Mouse (Mus musculus): ENCODE measurements around the gene Golga2.
"Not testable (repeated sequence)": the region's sequence is repeated elsewhere in the genome, so short reads cannot be mapped to it uniquely, and the experiment has no call there.

Gene Golga2

GRCm38 (mm10) chr2:32288371-32288931, 1.3 kb downstream of the Golga2 start:
- no peak for DNase-seq (ENCODE audit: low spot score)

- DNase-seq (ENCODE audit: low spot score): no peak
Observed at GRCm38 (mm10) chr2:32289578-32289977, 2.4 kb downstream of the Golga2 start.

- no peak for DNase-seq (ENCODE audit: low spot score)
Observed at GRCm38 (mm10) chr2:32294348-32294747, 7.2 kb downstream of the Golga2 start.

- DNase-seq (ENCODE audit: low spot score): no peak
Observed at GRCm38 (mm10) chr2:32295285-32295684, 8.1 kb downstream of the Golga2 start.

- not testable (repeated sequence) for DNase-seq (ENCODE audit: low spot score)
Observed at GRCm38 (mm10) chr2:32295842-32296241, 8.7 kb downstream of the Golga2 start.

GRCm38 (mm10) chr2:32299469-32299868, 12.3 kb downstream of the Golga2 start:
- no peak for DNase-seq (ENCODE audit: low spot score)

GRCm38 (mm10) chr2:32302952-32303351, 15.8 kb downstream of the Golga2 start:
- no peak for DNase-seq (ENCODE audit: low spot score)

GRCm38 (mm10) chr2:32304145-32304832, 17.1 kb downstream of the Golga2 start:
- DNase-seq (ENCODE audit: low spot score): no peak

GRCm38 (mm10) chr2:32305668-32306067, 18.5 kb downstream of the Golga2 start:
- no peak for DNase-seq (ENCODE audit: low spot score)

GRCm38 (mm10) chr2:32306176-32306575, 19.0 kb downstream of the Golga2 start:
- DNase-seq (ENCODE audit: low spot score): no peak

- no peak for DNase-seq (ENCODE audit: low spot score)
Observed at GRCm38 (mm10) chr2:32307247-32307798, 20.1 kb downstream of the Golga2 start.

- DNase-seq (ENCODE audit: low spot score): no peak
Observed at GRCm38 (mm10) chr2:32307941-32308760, 21.0 kb downstream of the Golga2 start.

GRCm38 (mm10) chr2:32308870-32309568, 21.8 kb downstream of the Golga2 start:
- DNase-seq (ENCODE audit: low spot score): no peak

GRCm38 (mm10) chr2:32310096-32310845, 23.1 kb downstream of the Golga2 start:
- no peak for DNase-seq (ENCODE audit: low spot score)

GRCm38 (mm10) chr2:32311443-32312317, 24.5 kb downstream of the Golga2 start:
- no peak for DNase-seq (ENCODE audit: low spot score)

GRCm38 (mm10) chr2:32312318-32312964, 25.3 kb downstream of the Golga2 start:
- peak; percentile 82 for DNase-seq (ENCODE audit: low spot score)

GRCm38 (mm10) chr2:32314831-32315230, 27.6 kb downstream of the Golga2 start:
- DNase-seq (ENCODE audit: low spot score): no peak

- no peak for DNase-seq (ENCODE audit: low spot score)
Observed at GRCm38 (mm10) chr2:32315751-32316150, 28.6 kb downstream of the Golga2 start.

GRCm38 (mm10) chr2:32316887-32317656, 29.9 kb downstream of the Golga2 start:
- no peak for DNase-seq (ENCODE audit: low spot score)
